Comparison of ENCODE assay signal across 30 mouse cellular contexts in the genomic region with DNA sequence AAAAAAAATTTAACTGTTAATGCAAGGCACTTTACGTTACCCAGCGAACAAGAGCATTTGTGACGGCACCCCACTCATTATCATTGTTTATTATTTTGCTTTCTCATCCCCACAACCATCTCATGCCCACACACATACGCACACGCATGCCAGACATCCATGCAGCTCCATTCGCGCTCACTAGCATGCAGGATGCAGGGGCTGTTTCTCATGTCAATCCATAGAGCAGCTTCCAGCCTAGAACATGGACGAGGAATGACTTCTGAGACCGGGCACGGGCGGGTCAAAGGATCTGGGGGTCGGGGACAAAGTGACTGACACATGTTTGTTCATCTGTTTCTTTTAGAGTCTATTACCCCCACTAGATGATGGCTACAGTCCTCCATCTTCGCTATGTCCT. TPM values are rescaled to one million over a fixed set of nuclear protein-coding genes. Genes with fewer than 3 reads are reported as not detected.
A peak's percentile ranks its signal among the peaks of the same experiment; 100 is the strongest.
DNase-seq lines count a peak whose midpoint lies in the region; ATAC-seq and TF ChIP-seq lines count a peak whose summit lies in the region.
"Had no signal": no experiment of that assay in that cellular context is flagged by ENCODE, and none has a peak within 500 bp of the region (broad histone marks: within the 10 kb centered on the region; RNA-seq: fewer than 3 reads in every experiment).

No protein-coding gene starts in this region.

- no peak for DNase-seq in gastrocnemius, adult 2 months
- DNase-seq in gastrocnemius, adult 8-10 months (ENCODE audit: low spot score in 2 of 2) = no peak
- DNase-seq in heart, embryonic 10.5 days (ENCODE audit: low spot score) = no peak
- no peak for DNase-seq in heart, adult 9 months (ENCODE audit: low spot score in 2 of 2)
- DNase-seq in limb, embryonic 10.5 days (ENCODE audit: low spot score) = no peak
- no peak for DNase-seq in lung, postnatal 4 days
- DNase-seq: adrenal gland, adult 2 months; adrenal gland, postnatal 14 days; B cell, adult 2 months; cerebellum, adult 11-12 months; cerebellum, adult 8-10 months; cerebellum, postnatal 10 days; cerebellum, postnatal 36 days; embryo, embryonic 11 days; forebrain, postnatal 0 days; gastrocnemius, postnatal 14 days; heart, postnatal 36 days; kidney, adult 18-20 months; kidney, adult 9 months had no signal

- intact Hi-C loops in gastrocnemius, adult 2 months (cut with DNase I) = no loop called here

- H3K27me3 ChIP-seq in heart, embryonic 10.5 days (ENCODE audit: insufficient read depth, poor library complexity, severe bottlenecking) = no peaks in the 10 kb centered on the region
- H3K27me3 ChIP-seq in limb, embryonic 15.5 days = no peaks in the 10 kb centered on the region
- H3K27me3 ChIP-seq in limb, embryonic 10.5 days (ENCODE audit: low read depth, poor library complexity, severe bottlenecking) = no peaks in the 10 kb centered on the region
- H3K27me3 ChIP-seq: CH12.LX; embryonic facial prominence, embryonic 15.5 days; heart, embryonic 15.5 days had no signal

- H3K4me3 ChIP-seq in gastrocnemius, adult 2 months = peak overlapping the region; percentile 25
- no peak overlapping the region for H3K4me3 ChIP-seq in heart, embryonic 10.5 days
- H3K4me3 ChIP-seq in limb, embryonic 15.5 days = no peak overlapping the region
- H3K4me3 ChIP-seq in limb, embryonic 10.5 days = no peak overlapping the region
- H3K4me3 ChIP-seq: embryonic facial prominence, embryonic 15.5 days; heart, embryonic 15.5 days; hindbrain, embryonic 10.5 days had no signal

- H3K4me2 ChIP-seq in limb, embryonic 15.5 days = no peak overlapping the region
- H3K4me2 ChIP-seq: embryonic facial prominence, embryonic 15.5 days; heart, embryonic 15.5 days; hindbrain, embryonic 14.5 days had no signal

- peaks cover 34% of the 10 kb centered on the region for H3K36me3 ChIP-seq in heart, embryonic 10.5 days
- H3K36me3 ChIP-seq in limb, embryonic 15.5 days = peaks cover 31% of the 10 kb centered on the region
- H3K36me3 ChIP-seq in limb, embryonic 10.5 days = peaks cover 87% of the 10 kb centered on the region

- 88% methylated on average over 13 of the region's 13 CpGs for WGBS in heart, embryonic 10.5 days
- 82% methylated on average over 13 of the region's 13 CpGs for WGBS in limb, embryonic 15.5 days
- WGBS in limb, embryonic 10.5 days = 92% methylated on average over 13 of the region's 13 CpGs

- peak overlapping the region; percentile 99 for H3K27ac ChIP-seq in gastrocnemius, adult 2 months
- H3K27ac ChIP-seq in heart, embryonic 10.5 days = 0 out of 2 replicates have a peak overlapping the region, but pooled peaks have one; percentile 25
- peak overlapping the region; percentile 52; the same call in 1 of the 2 replicates for H3K27ac ChIP-seq in limb, embryonic 15.5 days
- H3K27ac ChIP-seq in limb, embryonic 10.5 days = no peak overlapping the region
- H3K27ac ChIP-seq: embryonic facial prominence, embryonic 15.5 days; heart, embryonic 15.5 days; hindbrain, embryonic 10.5 days; hindbrain, embryonic 14.5 days; hindbrain, postnatal 0 days had no signal

- peaks cover 92% of the 10 kb centered on the region for H3K4me1 ChIP-seq in heart, embryonic 10.5 days
- peaks cover 86% of the 10 kb centered on the region for H3K4me1 ChIP-seq in limb, embryonic 15.5 days
- H3K4me1 ChIP-seq in limb, embryonic 10.5 days = peaks cover 76% of the 10 kb centered on the region

- no peak for ATAC-seq in limb, embryonic 15.5 days (ENCODE audit: insufficient number of reproducible peaks, low FRiP score, low TSS enrichment, low read depth)
- ATAC-seq: forebrain, embryonic 14.5 days; forebrain, postnatal 0 days; hindbrain, postnatal 0 days; inflammation-experienced regulatory T-cells, adult 6 months; intestine, embryonic 16.5 days had no signal

- H3K9ac ChIP-seq in limb, embryonic 15.5 days = no peak overlapping the region
- H3K9ac ChIP-seq: embryonic facial prominence, embryonic 15.5 days; forebrain, postnatal 0 days; heart, embryonic 15.5 days; hindbrain, embryonic 14.5 days had no signal

- no peak for TF ChIP-seq CTCF in gastrocnemius, adult 2 months (IDR thresholded peaks at IDR 0.05)

- H3K9me3 ChIP-seq in heart, embryonic 10.5 days = no peaks in the 10 kb centered on the region
- no peaks in the 10 kb centered on the region for H3K9me3 ChIP-seq in limb, embryonic 15.5 days
- H3K9me3 ChIP-seq in limb, embryonic 10.5 days (replicated peaks) = no peaks in the 10 kb centered on the region
- H3K9me3 ChIP-seq: embryonic facial prominence, embryonic 15.5 days; G1E; heart, embryonic 15.5 days; hindbrain, embryonic 10.5 days had no signal

RNA-seq across cellular contexts. Expression of a gene that starts 9.2 kb away (rescaled TPM):
- 1 to 10 TPM; 1.9 to 3.4 TPM for total RNA-seq in gastrocnemius, adult 2 months (2021)
- 1 to 10 TPM; 1.0 to 2.2 (median 1.2) TPM for total RNA-seq in gastrocnemius, adult 8-10 months (2022)
- 7.1 and 20.6 TPM in 2 replicates for polyA plus RNA-seq in heart, embryonic 10.5 days (2016; fragmentation: Nextera tagmentation; extraction: Ambion mirVana)
- 28.5 and 42.0 TPM in 2 replicates for polyA plus RNA-seq in limb, embryonic 15.5 days (2015; fragmentation: Nextera tagmentation; extraction: Ambion mirVana)
- 14.9 and 15.2 TPM in 2 replicates for polyA plus RNA-seq in limb, embryonic 10.5 days (2016; fragmentation: Nextera tagmentation; extraction: Ambion mirVana)
- total RNA-seq: forebrain, postnatal 0 days; hindbrain, postnatal 0 days had no signal
- polyA plus RNA-seq: adrenal gland, adult 2 months; inflammation-experienced regulatory T-cells, adult 6 months had no signal

RNA-seq across cellular contexts. Expression of a gene that starts 53.2 kb away (rescaled TPM):
- 1,000 to 10,000 TPM; 1,330 to 1,331 TPM for total RNA-seq in gastrocnemius, adult 2 months (2021)
- total RNA-seq in gastrocnemius, adult 8-10 months (2022) = 1,000 to 10,000 TPM; 1,232 to 1,409 (median 1,307) TPM
- polyA plus RNA-seq in heart, embryonic 10.5 days (2016; fragmentation: Nextera tagmentation; extraction: Ambion mirVana) = 964 and 1,128 TPM in 2 replicates
- polyA plus RNA-seq in limb, embryonic 15.5 days (2015; fragmentation: Nextera tagmentation; extraction: Ambion mirVana) = 2,137 and 2,166 TPM in 2 replicates
- 1,045 and 1,269 TPM in 2 replicates for polyA plus RNA-seq in limb, embryonic 10.5 days (2016; fragmentation: Nextera tagmentation; extraction: Ambion mirVana)
